Mouse (Mus musculus) liver, postnatal 0 days (tissue): ENCODE measurements at regions not wholly inside any gene's neighbourhood (a gene's known extent, or its start where the extent isn't known, plus 50 kb on each side); places are given as distances from the start of the nearest gene placed in this dataset.

Experiments
- ATAC-seq: fragments of 200-750 bp; cut with Nextera tagmentation; 2 replicates; pipeline ENCODE4 v1.8.0; 2017; ENCODE audit warnings: mild to moderate bottlenecking, moderate library complexity
- DNase-seq: peaks from one replicate; pipeline ENCODE4 v3.0.0-alpha.2; 2016
- H3K27ac ChIP-seq: fragments of 300-500 bp; sonication (generic); 2 replicates; pipeline ENCODE4 v1.5.1; 2014; ENCODE audit warnings: antibody characterized with exemption, moderate library complexity, mild to moderate bottlenecking, low read depth
- H3K27me3 ChIP-seq: fragments of 300-500 bp; sonication (generic); 2 replicates; pipeline ENCODE4 v1.6.1; 2014; ENCODE audit warnings: low read length, control low read depth, mixed read lengths; ENCODE audit not compliant: insufficient read depth
- H3K36me3 ChIP-seq: fragments of 300-500 bp; sonication (generic); replicated peaks from 2 replicates; pipeline ENCODE4 v1.6.1; 2014; ENCODE audit warnings: mild to moderate bottlenecking, control low read depth, low read length, moderate library complexity, mixed read lengths; ENCODE audit not compliant: insufficient read depth
- H3K4me1 ChIP-seq: fragments of 300-500 bp; sonication (generic); 2 replicates; pipeline ENCODE4 v1.6.1; 2014; ENCODE audit warnings: antibody characterized with exemption, mild to moderate bottlenecking, control low read depth; ENCODE audit not compliant: insufficient read depth
- H3K4me2 ChIP-seq: fragments of 300-500 bp; sonication (generic); 2 replicates; pipeline ENCODE4 v1.6.1; 2014; ENCODE audit warnings: low read depth, mild to moderate bottlenecking, low read length, moderate library complexity, mixed read lengths
- H3K4me3 ChIP-seq: fragments of 300-500 bp; sonication (generic); 2 replicates; pipeline ENCODE4 v1.5.1; 2014; ENCODE audit warnings: low read depth, low read length
- H3K9ac ChIP-seq: fragments of 300-500 bp; sonication (generic); replicated peaks from 2 replicates; pipeline ENCODE4 v1.6.1; 2014; ENCODE audit warnings: mild to moderate bottlenecking, moderate library complexity
- H3K9me3 ChIP-seq: fragments of 300-500 bp; sonication (generic); 2 replicates; pipeline ENCODE4 v1.6.1; 2016; ENCODE audit warnings: mild to moderate bottlenecking, control low read depth, low read length, mixed read lengths
- CTCF ChIP-seq: sonication (generic); IDR thresholded peaks from 2 replicates; pipeline ENCODE4 v1.5.1; 2016; ENCODE audit warnings: antibody characterized with exemption, low read depth
- EP300 ChIP-seq: IDR thresholded peaks from 2 replicates; pipeline ENCODE4 v1.6.1; 2016; ENCODE audit warnings: antibody characterized with exemption, low read depth, mild to moderate bottlenecking
- WGBS: fragments of 180-500 bp; shearing (Covaris S2); extraction: QIAGEN DNeasy Blood & Tissue Kit; methylation state at CpG from one replicate; pipeline ENCODE4 v1.1.7; 2014; ENCODE audit not compliant: insufficient replicate concordance; 5-methylcytosine and 5-hydroxymethylcytosine counted together

- Histone ChIP-seq H3K27ac (no peak overlapping the region), H3K4me3 (peak overlapping the region; percentile 29), H3K27me3 (no peaks in the 10 kb centered on the region), H3K4me2 (peak overlapping the region; percentile 64), H3K36me3 (no peaks in the 10 kb centered on the region), H3K9me3 (no peaks in the 10 kb centered on the region; the same call in 1 of the 2 replicates), H3K4me1 (0 out of 2 replicates have a peak, but pooled peaks cover 4% of the 10 kb centered on the region), H3K9ac (no peak overlapping the region)
- WGBS = 5% methylated on average over 12 of the region's 12 CpGs
- DNase-seq (peak; percentile 46), ATAC-seq (peak; percentile 47)
- TF ChIP-seq EP300 = no peak
- no peak for TF ChIP-seq CTCF
Observed at GRCm38 (mm10) chr16:78490245-78490644, 86.3 kb downstream of the D16Ertd472e start.

GRCm38 (mm10) chr16:78489604-78490003 is 86.9 kb downstream of the D16Ertd472e start:
- Histone ChIP-seq H3K4me3 (no peak overlapping the region), H3K27ac (no peak overlapping the region), H3K9me3 (no peaks in the 10 kb centered on the region; the same call in 1 of the 2 replicates), H3K4me2 (no peak overlapping the region), H3K27me3 (no peaks in the 10 kb centered on the region), H3K4me1 (0 out of 2 replicates have a peak, but pooled peaks cover 4% of the 10 kb centered on the region), H3K36me3 (no peaks in the 10 kb centered on the region), H3K9ac (no peak overlapping the region)
- no peak for ATAC-seq
- 33% methylated on average over 4 of the region's 4 CpGs for WGBS
- no peak for TF ChIP-seq EP300
- DNase-seq = no peak

- Histone ChIP-seq H3K4me3 (no peak overlapping the region), H3K36me3 (no peaks in the 10 kb centered on the region), H3K4me2 (no peak overlapping the region), H3K9me3 (no peaks in the 10 kb centered on the region), H3K9ac (no peak overlapping the region), H3K4me1 (0 out of 2 replicates have a peak, but pooled peaks cover 4% of the 10 kb centered on the region), H3K27me3 (no peaks in the 10 kb centered on the region), H3K27ac (no peak overlapping the region)
- DNase-seq (no peak), ATAC-seq (no peak)
- WGBS = 67% methylated on average over 6 of the region's 6 CpGs
- no peak for TF ChIP-seq EP300
- TF ChIP-seq CTCF = no peak
Observed at GRCm38 (mm10) chr16:78486531-78486930, 90.0 kb downstream of the D16Ertd472e start.

GRCm38 (mm10) chr16:78484319-78484718 is 92.2 kb downstream of the D16Ertd472e start:
- H3K27ac ChIP-seq = no peak overlapping the region
- ATAC-seq (no peak), DNase-seq (no peak)
- no peaks in the 10 kb centered on the region for H3K27me3 ChIP-seq
- H3K4me1 ChIP-seq = no peaks in the 10 kb centered on the region
- H3K4me2 ChIP-seq = no peak overlapping the region
- H3K4me3 ChIP-seq = no peak overlapping the region
- no peaks in the 10 kb centered on the region for H3K9me3 ChIP-seq
- no peak overlapping the region for H3K9ac ChIP-seq
- H3K36me3 ChIP-seq = no peaks in the 10 kb centered on the region
- TF ChIP-seq CTCF (no peak), EP300 (no peak)
- 61% methylated on average over 4 of the region's 4 CpGs for WGBS

- Histone ChIP-seq H3K9ac (no peak overlapping the region), H3K4me1 (no peaks in the 10 kb centered on the region), H3K36me3 (no peaks in the 10 kb centered on the region), H3K27me3 (no peaks in the 10 kb centered on the region), H3K27ac (no peak overlapping the region), H3K9me3 (no peaks in the 10 kb centered on the region), H3K4me2 (no peak overlapping the region), H3K4me3 (no peak overlapping the region)
- TF ChIP-seq EP300 (no peak), CTCF (no peak)
- 75% methylated on average over 6 of the region's 6 CpGs for WGBS
- DNase-seq (no peak), ATAC-seq (no peak)
Observed at GRCm38 (mm10) chr16:78481571-78481970, 94.9 kb downstream of the D16Ertd472e start.

- no peaks in the 10 kb centered on the region for H3K9me3 ChIP-seq
- no peaks in the 10 kb centered on the region for H3K27me3 ChIP-seq
- no peaks in the 10 kb centered on the region for H3K36me3 ChIP-seq
- ATAC-seq (no peak), DNase-seq (no peak)
- no peak overlapping the region for H3K4me3 ChIP-seq
- no peaks in the 10 kb centered on the region for H3K4me1 ChIP-seq
- no peak overlapping the region for H3K27ac ChIP-seq
- no peak for TF ChIP-seq EP300
- TF ChIP-seq CTCF = no peak
- H3K4me2 ChIP-seq = no peak overlapping the region
- H3K9ac ChIP-seq = no peak overlapping the region
- 66% methylated on average over 5 of the region's 5 CpGs for WGBS
Observed at GRCm38 (mm10) chr16:78481065-78481464, 95.4 kb downstream of the D16Ertd472e start.

- H3K4me1 ChIP-seq = no peaks in the 10 kb centered on the region
- H3K4me2 ChIP-seq = no peak overlapping the region
- no peaks in the 10 kb centered on the region for H3K27me3 ChIP-seq
- H3K9ac ChIP-seq = no peak overlapping the region
- TF ChIP-seq EP300 = no peak
- no peak for TF ChIP-seq CTCF
- DNase-seq (no peak), ATAC-seq (no peak)
- no peak overlapping the region for H3K4me3 ChIP-seq
- no peak overlapping the region for H3K27ac ChIP-seq
- H3K36me3 ChIP-seq = no peaks in the 10 kb centered on the region
- 71% methylated on average over 10 of the region's 10 CpGs for WGBS
- H3K9me3 ChIP-seq = no peaks in the 10 kb centered on the region
Observed at GRCm38 (mm10) chr16:78480261-78480660, 96.2 kb downstream of the D16Ertd472e start.
